In the genomic region with DNA sequence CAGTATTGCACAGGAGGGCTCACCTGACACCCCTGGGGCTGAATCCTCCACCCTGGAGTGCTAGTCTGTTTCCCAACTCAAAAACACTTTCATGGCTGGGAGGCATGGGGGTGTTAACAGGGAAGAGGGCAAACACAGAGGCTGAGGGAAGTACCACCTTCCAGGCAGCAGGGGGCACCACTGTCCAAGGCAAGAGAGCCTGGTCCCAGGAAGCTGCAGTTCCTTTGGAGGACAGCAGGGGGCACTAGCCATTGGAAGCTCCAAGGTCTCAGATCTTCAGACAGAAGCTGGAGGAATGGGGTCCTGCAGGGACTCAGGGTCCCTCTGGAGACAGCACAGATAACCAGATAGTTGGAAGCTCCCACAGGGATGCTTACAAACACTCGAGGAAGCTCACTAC, we compare ENCODE assay signal across 9 mouse cellular contexts. TPM values are rescaled to one million over a fixed set of nuclear protein-coding genes. Genes with fewer than 3 reads are reported as not detected.
DNase-seq lines count a peak whose midpoint lies in the region; ATAC-seq and TF ChIP-seq lines count a peak whose summit lies in the region.
"Had no signal": no experiment of that assay in that cellular context is flagged by ENCODE, and none has a peak within 500 bp of the region (broad histone marks: within the 10 kb centered on the region; RNA-seq: fewer than 3 reads in every experiment).

No protein-coding gene starts in this region.

- no peak overlapping the region for H3K9ac ChIP-seq in hindbrain, embryonic 15.5 days

- H3K27ac ChIP-seq in cerebellum, adult 2 months (ENCODE audit: insufficient read depth, low read length): no peak overlapping the region
- no peak overlapping the region for H3K27ac ChIP-seq in hindbrain, embryonic 15.5 days (replicated peaks)

- DNase-seq in R1 (ENCODE audit: low read depth, low spot score): peak; percentile 84
- DNase-seq in cerebellum, adult 2 months: peak; percentile 79 to 90
- DNase-seq in forelimb bud, embryonic 11.5 days (ENCODE audit: low read depth, low spot score): peak; percentile 85
- DNase-seq in layer of hippocampus, postnatal 36 days: peak; percentile 86 to 89
- DNase-seq in right cerebral cortex, adult 2 months (ENCODE audit: low spot score in 2 of 2): peak; percentile 93 to 97
- DNase-seq in urinary bladder, adult 2 months (ENCODE audit: low spot score): peak; percentile 81

- H3K9me3 ChIP-seq in hindbrain, embryonic 15.5 days: no peaks in the 10 kb centered on the region
- H3K9me3 ChIP-seq: megakaryocyte, embryonic 14.5 days had no signal

- ATAC-seq in hindbrain, embryonic 15.5 days (ENCODE audit: low FRiP score, low read depth): peak; percentile 47; the same call in 1 of the 2 replicates
- peak; percentile 91 for ATAC-seq in megakaryocyte, adult 5-6 weeks (ENCODE audit: poor library complexity, severe bottlenecking)

- peak; percentile 100 for TF ChIP-seq CTCF in cerebellum, adult 2 months (IDR thresholded peaks at IDR 0.05; ENCODE audit: borderline replicate concordance, insufficient read depth, low read depth, low read length)

- no peaks in the 10 kb centered on the region for H3K4me1 ChIP-seq in cerebellum, adult 2 months (ENCODE audit: control insufficient read depth, insufficient read depth, low read length)
- H3K4me1 ChIP-seq in hindbrain, embryonic 15.5 days (replicated peaks): peaks cover 6% of the 10 kb centered on the region

- H3K4me3 ChIP-seq in cerebellum, adult 2 months (replicated peaks; ENCODE audit: insufficient read depth, low read depth, low read length): no peak overlapping the region
- no peak overlapping the region for H3K4me3 ChIP-seq in hindbrain, embryonic 15.5 days
- H3K4me3 ChIP-seq: megakaryocyte, embryonic 14.5 days had no signal

- 20% methylated on average over 1 of the region's 1 CpGs for whole genome bisulfite sequencing in cerebellum, adult 2 months
- WGBS in hindbrain, embryonic 15.5 days: 24% methylated on average over 1 of the region's 1 CpGs

- TF ChIP-seq POLR2A in cerebellum, adult 2 months (IDR thresholded peaks at IDR 0.05; ENCODE audit: borderline replicate concordance, insufficient read depth, low read length): no peak

- no peaks in the 10 kb centered on the region for H3K27me3 ChIP-seq in cerebellum, adult 2 months (ENCODE audit: control insufficient read depth, insufficient read depth, low read length)
- H3K27me3 ChIP-seq in hindbrain, embryonic 15.5 days: no peaks in the 10 kb centered on the region

- H3K4me2 ChIP-seq in hindbrain, embryonic 15.5 days: no peak overlapping the region

- no peaks in the 10 kb centered on the region for H3K36me3 ChIP-seq in hindbrain, embryonic 15.5 days

RNA-seq across cellular contexts. Expression of gene Crybb3, which starts 18.2 kb away (rescaled TPM):
- 1.7 and 3.2 TPM in 2 replicates for polyA plus RNA-seq in cerebellum, adult 2 months (2012; rRNA removed)
- polyA plus RNA-seq in hindbrain, embryonic 15.5 days (2015; fragmentation: Nextera tagmentation; extraction: Ambion mirVana): 1.1 and 1.6 TPM in 2 replicates
- 1 to 10 TPM; 1.6 to 3.3 TPM for total RNA-seq in layer of hippocampus, postnatal 36 days (2021)
- total RNA-seq in megakaryocyte, adult 5-6 weeks (2015): not detected in 2 replicates
- total RNA-seq in megakaryocyte, adult 5-6 weeks (2017): not detected in 2 replicates
- 5.4 and 6.1 TPM in 2 replicates for polyA plus RNA-seq in urinary bladder, adult 2 months (2012; rRNA removed)

RNA-seq across cellular contexts. Expression of gene Crybb2, which starts 29.6 kb away (rescaled TPM):
- not detected in 2 replicates for polyA plus RNA-seq in cerebellum, adult 2 months (2012; rRNA removed)
- polyA plus RNA-seq in hindbrain, embryonic 15.5 days (2015; fragmentation: Nextera tagmentation; extraction: Ambion mirVana): not detected in 2 replicates
- total RNA-seq in layer of hippocampus, postnatal 36 days (2021): not detected
- not detected in 2 replicates for total RNA-seq in megakaryocyte, adult 5-6 weeks (2015)
- not detected in 2 replicates for total RNA-seq in megakaryocyte, adult 5-6 weeks (2017)
- polyA plus RNA-seq in urinary bladder, adult 2 months (2012; rRNA removed): not detected in 2 replicates
